Mouse (Mus musculus) stomach, postnatal 0 days (tissue): ENCODE data around the gene Glra1.

ENCODE experiments used
- CTCF ChIP-seq: IDR thresholded peaks from 2 replicates; pipeline ENCODE4 v1.5.1; 2016; ENCODE audit warnings: antibody characterized with exemption, low read depth, mild to moderate bottlenecking, moderate library complexity
- EP300 ChIP-seq: optimal IDR thresholded peaks from 2 replicates; pipeline ENCODE3; 2016; ENCODE audit warnings: antibody characterized with exemption

- TF ChIP-seq CTCF (no peak), EP300 (no peak)
Observed at GRCm38 (mm10) chr11:55471467-55471866, 136.5 kb downstream of the Glra1 start.
